Mouse (Mus musculus) T-helper 2 cell (primary cell): ENCODE results near the gene Pnpla5.
"Not testable (repeated sequence)": the region's sequence is repeated elsewhere in the genome, so short reads cannot be mapped to it uniquely, and the experiment has no call there.

Source experiments
- in situ Hi-C: fragments of 300-600 bp; cut with MboI, MseI; formaldehyde crosslinking; loops from one replicate; pipeline ENCODE4 v1.15.1; 2025; ENCODE audit warnings: high pct_unique_total_duplicates

The Pnpla5 gene

DNA sequence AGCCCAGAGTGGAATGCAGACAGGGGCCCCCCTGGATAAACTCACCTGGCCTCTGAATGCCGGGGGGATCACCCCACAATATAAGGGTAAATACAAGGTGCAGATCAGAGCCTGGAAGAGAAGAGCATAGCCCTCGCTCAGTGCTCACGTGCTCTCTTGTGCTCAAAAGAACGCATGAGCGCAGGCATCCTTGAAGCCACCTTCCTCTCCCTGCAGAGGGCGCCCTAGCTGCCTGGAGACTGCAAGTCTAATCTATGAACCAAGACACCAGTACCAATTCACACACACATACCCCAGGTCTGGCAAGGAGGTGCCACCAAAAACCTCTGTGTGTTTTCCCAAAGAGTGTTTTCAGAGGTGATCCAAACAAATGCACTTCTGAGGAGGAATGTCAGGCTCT, 2.4 kb downstream of the Pnpla5 start:
- in situ Hi-C loops: no loop called here

DNA sequence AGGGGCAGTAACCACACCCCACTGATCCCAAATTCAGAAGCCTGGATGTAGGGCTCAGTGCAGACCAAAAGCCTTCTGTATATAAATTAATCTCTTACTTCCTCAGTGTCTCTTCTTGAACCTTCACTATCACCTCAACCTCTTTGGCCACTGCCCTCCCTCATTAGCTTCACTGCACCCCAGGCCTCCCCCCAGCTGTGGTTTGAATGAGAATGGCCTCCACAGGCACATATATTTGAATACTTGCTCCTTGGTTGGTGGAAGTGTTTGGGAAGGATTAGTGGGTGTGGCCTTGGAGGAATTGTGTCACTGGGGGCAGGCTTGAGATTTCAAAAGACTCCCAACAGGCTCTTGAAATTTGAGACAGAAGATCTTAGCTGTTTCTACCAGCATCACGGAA, 6.5 kb downstream of the Pnpla5 start:
- in situ Hi-C loops: loop anchor here (5.0 kb wide), 1 partner anchor 66 kb away; no protein-coding TSS in a partner anchor

DNA sequence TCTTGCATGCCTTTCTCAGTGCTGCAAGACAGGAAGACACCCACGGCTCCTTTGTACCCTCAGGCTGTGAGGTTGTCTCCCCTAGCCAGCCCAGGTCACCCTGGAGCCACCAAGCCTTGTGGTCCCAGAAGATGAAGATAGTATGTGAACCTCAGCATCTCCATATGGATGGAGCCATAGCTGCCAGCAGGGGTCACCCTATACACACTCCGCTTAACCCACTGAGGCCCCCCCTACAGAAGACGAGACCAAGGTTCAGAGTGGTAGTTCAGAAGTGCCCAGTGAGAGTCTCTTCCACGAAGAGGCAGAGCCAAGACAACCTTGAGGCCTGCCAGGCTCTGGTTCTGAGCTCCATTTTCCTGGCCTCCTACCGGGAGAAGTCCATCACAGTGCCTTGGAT, 7.2 kb downstream of the Pnpla5 start:
- in situ Hi-C loops: loop anchor here (5.0 kb wide), 1 partner anchor 67 kb away; no protein-coding TSS in a partner anchor

DNA sequence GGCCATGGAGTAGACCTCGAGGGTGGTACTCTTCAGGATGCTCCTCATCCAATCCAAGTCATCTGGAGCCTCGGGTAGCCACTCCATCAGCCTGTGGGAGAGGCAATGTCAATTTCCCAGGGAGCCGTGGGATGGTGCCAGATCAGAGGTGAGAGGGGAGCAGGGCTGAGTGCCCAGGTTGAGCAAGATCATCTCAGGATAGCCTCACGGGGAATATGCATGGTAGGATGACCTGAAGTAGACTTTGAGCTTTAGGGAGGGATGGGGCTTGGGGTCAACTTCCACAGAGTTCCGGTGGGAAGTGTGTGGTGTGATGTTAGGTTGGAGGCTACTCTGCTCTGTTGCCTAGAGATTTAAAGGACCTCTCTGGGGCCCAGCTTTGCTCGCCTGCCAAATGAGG, 9.1 kb downstream of the Pnpla5 start:
- in situ Hi-C loops: no loop called here

DNA sequence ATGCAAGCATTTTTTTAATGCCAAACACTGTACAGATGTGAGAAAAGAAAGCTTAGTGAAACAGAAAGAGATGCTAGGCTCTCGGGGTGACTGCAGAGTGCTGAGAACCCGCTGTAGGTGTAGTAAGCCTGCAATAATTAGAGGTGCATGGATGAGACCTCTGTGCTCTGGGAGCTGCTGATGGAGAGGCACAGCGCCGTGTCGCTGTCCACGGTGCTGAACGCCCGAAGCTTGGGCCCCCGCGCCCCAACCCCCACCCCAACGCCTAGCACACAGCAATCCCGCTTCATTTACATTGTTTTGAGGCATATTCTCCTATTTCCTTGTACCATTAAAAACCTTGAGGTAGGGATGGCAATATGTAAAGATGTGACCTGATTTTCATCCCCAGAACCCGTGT, 14.1 kb downstream of the Pnpla5 start:
- in situ Hi-C loops: no loop called here

DNA sequence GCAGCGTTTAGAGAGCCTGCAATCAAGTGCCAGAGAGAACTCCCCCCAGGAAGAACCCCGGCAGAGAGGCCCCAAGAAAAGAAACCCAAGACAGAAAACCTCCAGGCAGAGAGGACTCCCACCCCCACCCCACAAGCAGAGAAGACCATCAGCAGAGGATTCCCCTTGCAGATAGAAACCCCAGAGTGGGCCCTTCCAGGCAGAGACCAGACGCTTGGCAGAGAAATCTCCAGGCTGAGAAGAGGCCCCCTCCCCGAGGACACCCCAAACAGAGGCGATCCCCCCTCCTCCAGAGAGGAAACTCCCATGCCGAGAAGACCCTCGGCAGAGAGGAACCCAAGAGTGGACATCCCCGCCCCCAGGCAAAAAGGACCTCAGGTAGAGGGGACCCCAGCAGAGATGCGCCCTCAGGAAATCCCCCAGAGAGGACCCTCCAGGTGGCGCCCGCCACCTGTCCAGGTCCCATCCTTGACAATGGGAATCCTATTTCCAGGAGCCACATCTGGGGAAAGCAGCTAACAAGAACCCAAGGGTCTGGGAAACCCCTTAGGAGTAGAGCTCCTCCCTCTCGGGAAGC, 17.0 kb downstream of the Pnpla5 start:
- in situ Hi-C loops: no loop called here

DNA sequence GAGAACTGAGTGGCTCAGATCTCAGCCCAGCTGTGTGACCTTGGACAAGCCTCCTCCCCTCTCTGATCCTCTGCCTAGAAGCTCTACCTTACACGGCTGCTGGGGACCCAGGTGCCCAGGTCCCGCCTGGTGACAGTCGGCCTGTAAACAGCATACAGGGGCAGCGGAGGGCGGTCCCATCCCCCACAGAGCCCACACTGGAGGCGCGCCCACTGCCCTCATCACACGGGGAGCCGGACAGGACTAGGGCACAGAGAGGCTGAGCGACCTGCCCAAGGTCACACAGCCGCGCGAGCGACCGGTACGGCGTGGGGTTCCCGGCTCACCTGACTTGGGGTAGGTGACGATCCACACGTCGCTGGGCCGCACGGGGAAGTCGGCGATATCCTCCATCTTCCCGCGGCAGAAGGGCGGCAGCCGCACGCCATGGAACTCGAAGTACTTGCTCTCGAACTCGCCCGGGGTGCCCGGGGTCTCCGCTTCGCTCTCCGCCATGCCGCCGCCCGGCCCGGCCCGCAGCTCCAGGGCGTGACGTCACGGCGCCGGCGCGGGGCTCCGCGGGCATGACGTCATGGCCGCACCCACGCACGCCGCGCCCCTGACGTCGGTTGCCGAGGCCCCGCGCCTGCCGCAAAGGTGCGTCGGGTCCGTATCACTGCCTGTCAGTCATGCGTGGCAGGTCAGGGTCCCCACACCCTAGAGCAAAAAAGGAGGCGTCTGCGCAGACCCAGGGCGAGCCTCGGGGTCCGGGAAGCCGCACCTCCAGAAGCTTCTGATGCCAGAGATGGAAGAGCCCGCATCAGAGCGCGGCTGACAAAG, 17.7 kb downstream of the Pnpla5 start, which contains the start of gene Sult4a1:
Sult4a1 (minus strand) TSS at position 650 of the 819 bp plus-strand sequence.
- in situ Hi-C loops: no loop called here

DNA sequence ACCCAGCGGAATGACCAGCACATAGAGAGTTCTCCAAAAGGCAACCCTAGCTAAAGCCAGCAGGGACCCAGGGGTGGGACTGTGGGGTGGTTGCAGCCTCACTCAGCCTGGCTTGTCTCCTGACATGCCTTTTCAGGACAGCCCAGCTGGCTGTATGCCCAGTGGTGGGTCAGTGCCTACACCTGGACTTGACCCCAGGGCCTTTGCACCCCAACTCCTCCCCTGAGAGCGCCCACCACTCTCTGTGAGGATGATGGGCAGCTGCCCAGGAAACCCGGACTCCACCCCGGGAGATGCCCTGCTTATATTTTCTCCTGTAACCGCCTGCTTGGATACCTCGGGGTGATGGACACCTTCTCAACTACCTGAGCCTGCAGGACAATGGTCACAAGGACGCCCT, 18.3 kb downstream of the Pnpla5 start:
- in situ Hi-C loops: no loop called here

DNA sequence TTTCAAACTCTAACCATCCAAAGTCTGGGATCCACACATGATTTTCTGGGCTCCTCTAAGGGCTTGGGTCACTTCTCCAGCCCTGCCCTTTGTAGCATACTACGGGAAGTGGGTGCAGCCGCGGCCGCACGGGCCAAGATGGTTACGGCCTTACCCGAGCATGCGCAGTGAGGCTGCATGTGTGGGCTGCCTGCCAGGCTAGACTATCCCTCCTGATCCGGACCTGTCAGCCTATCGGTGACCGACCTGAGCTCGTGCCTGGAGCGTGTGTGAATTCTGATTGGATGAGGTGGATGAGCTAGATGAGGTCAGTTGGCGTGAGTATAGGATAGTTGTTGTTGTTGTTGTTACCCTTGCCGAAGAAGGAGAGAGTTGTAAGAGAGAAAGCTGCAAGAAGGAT, 25.4 kb downstream of the Pnpla5 start:
- in situ Hi-C loops: not testable (repeated sequence)

DNA sequence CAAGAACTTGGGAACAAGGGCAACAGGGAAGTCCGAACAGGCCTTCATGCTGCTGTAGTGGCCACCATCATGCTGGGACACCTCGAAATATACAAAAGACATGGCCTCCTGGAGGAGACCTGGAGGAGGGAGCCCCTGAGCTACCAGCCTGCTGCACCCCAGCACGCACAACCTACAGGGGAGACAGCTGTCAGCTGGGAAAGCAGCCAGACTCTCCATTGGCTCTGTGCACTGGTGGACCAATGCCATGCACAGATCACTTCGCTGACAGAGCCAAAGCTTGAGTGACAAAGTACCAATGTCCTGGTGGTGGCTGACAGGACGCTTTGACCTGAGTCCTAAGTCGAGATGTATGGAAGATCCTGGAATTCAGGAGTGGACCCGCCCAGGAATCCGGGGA, 26.9 kb downstream of the Pnpla5 start:
- in situ Hi-C loops: no loop called here

DNA sequence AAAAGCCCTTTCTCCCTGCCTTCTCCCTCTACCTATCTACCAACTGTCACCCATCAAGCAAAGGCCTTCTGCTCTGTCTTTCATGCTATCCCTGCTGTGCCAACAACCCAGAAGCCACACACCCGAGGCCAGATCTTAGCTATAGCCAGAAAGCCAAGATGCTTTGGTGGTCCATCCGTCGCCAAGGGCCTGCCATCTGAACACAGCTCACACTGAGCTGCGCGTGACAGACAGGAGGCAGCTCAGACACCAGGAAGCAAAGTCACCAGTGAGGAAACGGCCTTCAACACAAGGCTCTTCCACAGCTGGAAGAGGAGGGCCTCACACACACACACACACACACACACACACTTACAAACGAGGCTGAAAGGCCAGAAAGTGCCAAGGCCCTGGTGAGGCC, 28.1 kb downstream of the Pnpla5 start:
- in situ Hi-C loops: no loop called here

DNA sequence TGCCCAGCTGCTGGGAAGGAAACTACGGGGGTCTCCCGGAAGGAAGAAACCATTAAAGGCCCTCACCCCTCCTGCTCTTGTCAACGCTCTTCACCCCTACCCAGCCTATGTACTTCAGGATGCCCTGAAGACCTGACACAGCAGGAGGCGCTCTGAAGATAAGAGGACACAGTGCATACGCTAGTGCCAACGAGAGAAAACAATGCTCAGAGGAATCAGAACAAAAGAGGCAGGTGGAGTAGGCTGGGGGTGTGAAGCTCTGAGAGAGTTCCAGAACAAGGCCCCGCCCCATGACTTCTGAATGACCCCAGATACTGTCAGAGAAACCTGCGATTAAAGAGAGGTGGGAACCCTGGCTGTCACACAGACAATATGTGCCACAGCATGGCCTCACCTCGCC, 36.2 kb downstream of the Pnpla5 start:
- in situ Hi-C loops: no loop called here

DNA sequence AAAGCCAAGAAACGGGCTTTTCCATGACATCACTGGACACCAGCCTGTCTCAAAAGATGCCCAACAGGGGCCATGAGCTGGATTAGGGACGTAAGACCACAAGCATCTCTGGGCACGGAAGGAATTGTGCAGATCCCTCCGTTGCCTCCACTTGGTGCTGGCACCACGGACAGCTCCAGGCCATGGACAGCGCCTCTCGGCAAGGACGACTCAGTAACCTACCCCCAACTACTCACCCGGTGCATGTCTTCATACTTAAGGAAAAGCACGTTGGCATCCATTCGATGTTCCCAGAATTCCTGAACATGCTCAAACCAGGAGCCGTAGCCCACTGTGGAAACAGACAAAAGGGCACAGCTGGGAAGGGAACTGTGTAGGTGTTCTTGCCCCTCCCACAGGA, 36.6 kb downstream of the Pnpla5 start:
- in situ Hi-C loops: no loop called here

DNA sequence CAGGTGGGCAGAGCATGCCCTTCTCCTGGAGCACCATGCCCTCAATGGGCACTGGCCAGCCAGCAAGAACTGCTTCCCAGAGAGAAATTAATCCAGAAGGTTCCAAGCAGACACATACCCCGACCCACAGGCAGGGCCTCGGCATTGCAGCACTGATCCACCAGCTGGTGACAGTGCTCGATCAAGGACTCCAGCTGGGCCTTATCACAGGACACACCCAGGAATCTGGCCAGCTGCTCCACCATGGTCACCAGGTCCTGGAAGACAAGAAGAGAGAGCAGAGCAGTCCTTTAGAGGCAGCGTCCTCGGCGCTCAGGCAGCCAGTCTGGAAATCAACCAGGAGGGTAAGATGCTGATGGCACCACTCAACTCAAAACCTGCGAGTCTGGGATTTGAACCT, 42.9 kb downstream of the Pnpla5 start:
- in situ Hi-C loops: no loop called here

DNA sequence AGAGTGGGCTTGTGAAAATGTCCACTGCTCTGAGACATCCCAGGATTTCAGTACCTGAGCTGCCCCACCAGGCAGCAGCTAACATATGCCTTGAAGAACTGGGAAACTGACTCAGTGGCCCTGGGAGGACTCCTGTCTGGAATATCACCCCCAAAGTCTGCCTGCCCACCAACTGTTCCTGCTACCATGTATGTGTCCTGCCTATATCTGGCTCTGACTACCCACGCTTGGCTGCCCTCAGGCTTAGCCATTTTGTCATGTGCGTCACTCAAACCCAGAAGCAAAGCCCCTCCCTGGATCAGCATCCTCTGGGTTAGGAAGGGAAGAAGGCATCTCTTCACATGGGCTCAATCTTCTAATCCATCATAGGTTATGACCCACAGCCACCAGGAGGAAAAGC, 43.5 kb downstream of the Pnpla5 start:
- in situ Hi-C loops: no loop called here

DNA sequence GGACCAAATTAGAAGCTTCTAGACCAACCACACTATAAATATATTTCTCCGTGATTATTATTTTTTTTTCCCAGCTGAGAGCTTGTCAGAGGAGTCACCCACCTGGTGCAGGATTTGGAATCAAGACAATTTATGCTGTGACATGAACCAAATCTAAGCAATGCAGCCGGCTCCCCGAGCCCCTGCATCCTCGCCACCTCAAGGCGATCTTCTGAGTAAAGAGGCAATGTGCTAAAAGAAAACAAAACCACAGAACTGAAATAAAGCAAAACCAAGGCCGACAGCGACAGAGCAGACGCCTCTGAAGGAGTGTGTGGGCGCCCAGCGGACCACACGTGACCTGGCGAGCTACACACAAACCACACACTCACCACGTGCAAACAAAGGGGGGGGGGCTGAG, 44.3 kb downstream of the Pnpla5 start:
- in situ Hi-C loops: no loop called here

DNA sequence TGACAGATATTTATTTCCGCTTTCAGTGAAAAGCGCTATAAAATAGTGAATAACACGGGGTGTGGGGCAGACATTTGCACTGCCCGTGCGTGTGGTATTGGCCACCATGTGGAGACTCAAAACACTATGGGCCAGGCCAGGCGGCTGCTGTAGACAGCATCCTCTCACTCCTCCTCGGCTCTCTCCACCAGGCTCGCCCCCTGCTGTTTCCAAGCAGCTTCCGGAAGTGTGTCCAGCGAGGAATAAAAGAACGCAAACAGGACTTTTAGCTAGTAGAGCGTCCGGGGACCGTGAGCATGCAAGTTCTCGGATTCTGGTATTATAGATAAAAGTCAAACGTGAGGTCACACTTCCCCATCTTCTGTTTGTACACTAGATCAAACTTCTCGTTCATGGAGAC, 45.8 kb downstream of the Pnpla5 start:
- in situ Hi-C loops: no loop called here

DNA sequence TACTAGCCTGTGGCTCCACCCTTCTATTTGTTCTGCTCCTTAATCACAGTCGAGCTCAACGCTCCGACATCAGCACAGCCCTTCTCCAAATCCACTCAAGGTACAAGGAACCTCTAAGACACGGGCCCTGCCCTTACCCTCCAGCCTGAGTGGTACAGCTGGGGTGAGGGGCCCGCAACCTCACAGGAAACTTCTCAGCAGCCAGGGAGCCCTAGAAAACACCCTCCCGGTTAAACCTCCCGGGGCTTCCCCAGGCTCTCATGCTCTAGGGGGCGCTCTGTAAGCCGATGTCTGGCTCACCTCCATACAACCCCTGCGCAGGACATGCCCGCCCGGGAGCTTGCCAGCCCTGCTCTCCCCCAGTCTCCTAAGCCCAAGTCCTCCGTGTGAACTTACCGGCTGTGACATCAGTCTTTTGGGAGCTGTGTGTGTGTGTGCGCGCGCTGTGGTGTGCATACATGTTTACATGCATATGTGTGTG, 48.2 kb downstream of the Pnpla5 start:
- in situ Hi-C loops: no loop called here

DNA sequence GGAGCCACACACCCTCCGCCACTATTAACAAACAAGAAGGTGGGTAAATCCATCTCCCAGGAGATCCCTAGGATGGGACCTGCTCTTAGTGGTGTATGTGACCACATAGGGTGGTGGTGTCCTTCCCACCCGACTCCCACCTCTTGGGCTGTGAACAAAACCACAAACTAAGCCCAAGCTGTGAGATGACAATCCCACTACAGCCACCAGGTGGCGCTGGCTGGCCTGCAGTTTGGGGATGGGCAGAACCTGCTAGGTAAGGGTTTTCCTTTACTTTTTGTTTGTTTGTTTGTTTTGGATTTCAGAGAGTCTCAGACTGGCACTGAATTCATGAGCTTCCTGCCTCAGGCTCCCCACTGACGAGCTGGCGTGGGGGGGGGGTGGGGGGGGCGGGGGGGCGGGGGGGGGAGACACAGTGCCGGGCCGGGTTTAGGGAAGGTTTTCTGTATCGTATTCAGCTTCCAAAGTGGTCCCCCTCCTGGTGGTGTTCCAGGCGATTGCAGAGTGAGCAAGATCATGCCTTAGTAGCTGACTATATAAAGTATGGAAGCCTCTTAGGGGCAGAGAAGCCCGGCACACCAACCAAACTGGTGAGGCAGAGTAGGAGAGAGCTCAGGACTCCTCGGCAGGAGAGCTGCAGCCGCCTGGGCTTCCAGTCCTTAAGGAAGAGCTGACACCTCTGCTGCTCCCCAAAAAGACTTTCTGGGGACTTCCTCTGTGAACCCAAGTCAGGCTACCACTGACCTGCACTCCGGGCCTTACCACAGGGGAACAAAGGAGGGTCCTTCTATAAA, 48.9 kb downstream of the Pnpla5 start:
- in situ Hi-C loops: no loop called here

DNA sequence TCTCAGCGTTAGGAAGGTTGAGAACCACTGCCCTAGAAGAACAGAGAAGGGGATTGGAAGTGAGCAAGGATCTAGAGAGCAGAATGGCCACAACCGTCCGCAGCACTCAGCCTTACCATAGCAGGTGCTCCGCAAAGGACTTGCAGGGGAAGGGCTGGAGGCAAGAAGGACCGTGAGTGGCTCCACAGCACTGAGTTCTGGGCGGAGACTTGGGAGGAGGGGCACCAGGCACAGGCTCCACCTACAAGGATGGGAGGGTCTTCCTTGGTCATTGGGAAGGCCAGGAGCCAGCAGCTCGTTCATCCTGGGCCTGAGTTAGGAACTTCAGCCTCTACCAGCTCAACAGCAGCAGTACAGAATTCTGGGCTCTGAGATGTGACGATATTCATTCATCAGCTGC, 49.9 kb downstream of the Pnpla5 start:
- in situ Hi-C loops: no loop called here

DNA sequence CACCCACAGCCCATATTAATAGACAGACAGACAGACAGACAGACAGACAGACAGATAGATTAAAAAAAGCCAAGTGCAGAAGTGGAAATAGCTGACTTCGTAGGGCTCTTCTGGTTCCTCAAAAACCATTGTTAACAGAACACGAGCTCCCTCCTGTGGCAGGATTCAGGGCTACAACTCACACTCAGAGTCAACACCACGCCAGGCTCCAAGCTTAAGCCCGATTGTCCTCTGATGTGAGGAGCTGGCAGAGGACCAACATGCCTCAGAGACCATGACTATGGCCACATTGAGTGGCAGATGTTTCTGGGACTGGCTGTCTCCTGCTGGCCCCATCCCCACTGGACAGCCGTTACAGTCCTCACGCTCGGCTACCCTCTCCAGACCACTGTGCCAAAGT, 50.7 kb downstream of the Pnpla5 start:
- in situ Hi-C loops: no loop called here

DNA sequence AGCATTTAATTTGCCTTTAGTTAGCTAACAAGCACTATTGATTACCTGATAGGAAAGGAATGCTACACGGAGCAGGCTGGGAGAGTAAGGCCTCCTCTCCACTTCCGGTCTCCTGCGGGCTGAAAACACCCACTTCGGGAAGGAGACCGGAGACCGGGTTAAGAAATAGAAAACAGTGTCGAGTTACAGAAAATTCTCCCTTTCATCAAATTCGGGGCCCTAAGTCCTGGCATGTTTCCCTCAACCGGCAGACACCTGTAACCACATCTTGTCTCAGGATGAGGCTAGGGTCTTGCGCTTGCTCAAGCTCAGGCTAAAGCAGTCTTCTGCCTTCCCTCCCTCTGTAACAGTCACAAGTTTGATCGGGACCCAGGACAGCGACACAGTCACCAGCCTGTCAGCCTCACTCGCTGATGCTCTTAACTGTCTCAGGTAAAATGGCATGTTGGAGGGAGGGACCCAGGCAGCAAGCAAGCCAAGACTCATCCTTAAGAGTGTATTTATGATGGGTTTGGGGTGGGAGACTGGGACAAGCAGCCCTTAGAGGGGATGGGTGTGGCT, 52.8 kb downstream of the Pnpla5 start:
- in situ Hi-C loops: no loop called here
